Mouse (Mus musculus): ENCODE measurements around the gene Gm32717. TPM values are rescaled to one million over a fixed set of nuclear protein-coding genes. Genes with fewer than 3 reads are reported as not detected.
"Not testable (repeated sequence)": the region's sequence is repeated elsewhere in the genome, so short reads cannot be mapped to it uniquely, and the experiment has no call there.

Gene Gm32717
- polyA plus RNA-seq, 1 experiment = not detected

GRCm38 (mm10) chr10:118204642-118205041 lies 35.9 kb downstream of the Gm32717 start, which contains the start of gene Il22:
Gene Il22 (plus strand): TSS chr10:118204942.
- Histone ChIP-seq H3K4me3 (replicated peaks; ENCODE audit: extremely low read depth, low read depth, low read length) (no peak within 1 kb of the TSS), H3K4me1 (ENCODE audit: control insufficient read depth, insufficient read depth, low read length) (no peaks in the 10 kb centered on the region)
- WGBS = 93% methylated on average over 4 of the region's 4 CpGs
- no peak for TF ChIP-seq POLR2A (IDR thresholded peaks at IDR 0.05; ENCODE audit: borderline replicate concordance, extremely low read depth, low read depth, low read length)
- no peak for TF ChIP-seq CTCF (IDR thresholded peaks at IDR 0.05; ENCODE audit: insufficient read depth, low read length)
- no peak for DNase-seq

GRCm38 (mm10) chr10:118195150-118195549 lies 45.4 kb downstream of the Gm32717 start:
- not testable (repeated sequence) for H3K4me3 ChIP-seq (replicated peaks; ENCODE audit: extremely low read depth, low read depth, low read length); H3K4me1 ChIP-seq (ENCODE audit: control insufficient read depth, insufficient read depth, low read length); DNase-seq
- 6% methylated on average over 3 of the region's 3 CpGs for WGBS

Other genes starting within 250 kb of the Gm32717 start
- 5.1 and 8.4 TPM in 2 replicates for gene Mdm1, start 99.0 kb downstream of the Gm32717 start, polyA plus RNA-seq (2012; rRNA removed)
- gene Il22, start 35.8 kb downstream of the Gm32717 start, polyA plus RNA-seq (2012; rRNA removed) = not detected in 2 replicates
- not detected in 2 replicates for gene Gm32802, start 17.9 kb upstream of the Gm32717 start, polyA plus RNA-seq (2012; rRNA removed)
- gene Iltifb, start 54.3 kb upstream of the Gm32717 start, polyA plus RNA-seq (2012; rRNA removed) = not detected in 2 replicates
- not detected in 2 replicates for gene Gm9040, start 86.2 kb upstream of the Gm32717 start, polyA plus RNA-seq (2012; rRNA removed)
- gene Gm9044, start 91.6 kb upstream of the Gm32717 start, polyA plus RNA-seq (2012; rRNA removed) = not detected in 2 replicates
- not detected in 2 replicates for gene Gm9045, start 97.1 kb upstream of the Gm32717 start, polyA plus RNA-seq (2012; rRNA removed)
- gene Gm9046, start 102.5 kb upstream of the Gm32717 start, polyA plus RNA-seq (2012; rRNA removed) = not detected in 2 replicates
- not detected in 2 replicates for gene Gm9048, start 107.9 kb upstream of the Gm32717 start, polyA plus RNA-seq (2012; rRNA removed)
- gene Gm9049, start 113.3 kb upstream of the Gm32717 start, polyA plus RNA-seq (2012; rRNA removed) = not detected in 2 replicates
- not detected in 2 replicates for gene Ifng, start 200.3 kb upstream of the Gm32717 start, polyA plus RNA-seq (2012; rRNA removed)